Mouse (Mus musculus): ENCODE results near the gene Fsd1. TPM values are rescaled to one million over a fixed set of nuclear protein-coding genes. Genes with fewer than 3 reads are reported as not detected.

Gene Fsd1
- polyA plus RNA-seq, 1 experiment, result 88.0 TPM

- Histone ChIP-seq H3K27ac (ENCODE audit: insufficient read depth, low read length) (0 out of 2 replicates have a peak overlapping the region, but pooled peaks have one; percentile 4), H3K4me3 (replicated peaks; ENCODE audit: insufficient read depth, low read depth, low read length) (no peak overlapping the region), H3K27me3 (ENCODE audit: control insufficient read depth, insufficient read depth, low read length) (no peaks in the 10 kb centered on the region), H3K4me1 (ENCODE audit: control insufficient read depth, insufficient read depth, low read length) (peaks cover 14% of the 10 kb centered on the region)
- TF ChIP-seq CTCF (IDR thresholded peaks at IDR 0.05; ENCODE audit: borderline replicate concordance, insufficient read depth, low read depth, low read length) (no peak), POLR2A (IDR thresholded peaks at IDR 0.05; ENCODE audit: borderline replicate concordance, insufficient read depth, low read length) (no peak)
- WGBS, result 75% methylated on average over 13 of the region's 13 CpGs
- DNase-seq, result peak; percentile 25 to 32
Measured at GRCm38 (mm10) chr17:55957726-55958583, 28.4 kb upstream of the Fsd1 start.

- H3K4me3 ChIP-seq (replicated peaks; ENCODE audit: insufficient read depth, low read depth, low read length), result peak overlapping the region; percentile 89
- H3K4me1 ChIP-seq (ENCODE audit: control insufficient read depth, insufficient read depth, low read length), result peaks cover 14% of the 10 kb centered on the region
- TF ChIP-seq POLR2A (IDR thresholded peaks at IDR 0.05; ENCODE audit: borderline replicate concordance, insufficient read depth, low read length), result no peak
- no peak for TF ChIP-seq CTCF (IDR thresholded peaks at IDR 0.05; ENCODE audit: borderline replicate concordance, insufficient read depth, low read depth, low read length)
- no peak for DNase-seq
- WGBS, result 23% methylated on average over 2 of the region's 2 CpGs
- 0 out of 2 replicates have a peak overlapping the region, but pooled peaks have one; percentile 4 for H3K27ac ChIP-seq (ENCODE audit: insufficient read depth, low read length)
- H3K27me3 ChIP-seq (ENCODE audit: control insufficient read depth, insufficient read depth, low read length), result no peaks in the 10 kb centered on the region
Measured at GRCm38 (mm10) chr17:55958584-55958886, 27.8 kb upstream of the Fsd1 start.

- peaks cover 14% of the 10 kb centered on the region for H3K4me1 ChIP-seq (ENCODE audit: control insufficient read depth, insufficient read depth, low read length)
- no peaks in the 10 kb centered on the region for H3K27me3 ChIP-seq (ENCODE audit: control insufficient read depth, insufficient read depth, low read length)
- peak; percentile 68; the same call in 1 of the 2 replicates for TF ChIP-seq POLR2A (IDR thresholded peaks at IDR 0.05; ENCODE audit: borderline replicate concordance, insufficient read depth, low read length)
- TF ChIP-seq CTCF (IDR thresholded peaks at IDR 0.05; ENCODE audit: borderline replicate concordance, insufficient read depth, low read depth, low read length), result no peak
- H3K27ac ChIP-seq (ENCODE audit: insufficient read depth, low read length), result peak within 1 kb of the TSS; percentile 87
- peak; percentile 96 to 97 for DNase-seq
- H3K4me3 ChIP-seq (replicated peaks; ENCODE audit: insufficient read depth, low read depth, low read length), result peak within 1 kb of the TSS; percentile 89
- WGBS, result under 1% methylated on average over 46 of the region's 46 CpGs
Measured at GRCm38 (mm10) chr17:55958918-55959728, 27.2 kb upstream of the Fsd1 start, which contains the start of gene Yju2. Gene Yju2 (plus strand): TSS chr17:55959099.

DNA sequence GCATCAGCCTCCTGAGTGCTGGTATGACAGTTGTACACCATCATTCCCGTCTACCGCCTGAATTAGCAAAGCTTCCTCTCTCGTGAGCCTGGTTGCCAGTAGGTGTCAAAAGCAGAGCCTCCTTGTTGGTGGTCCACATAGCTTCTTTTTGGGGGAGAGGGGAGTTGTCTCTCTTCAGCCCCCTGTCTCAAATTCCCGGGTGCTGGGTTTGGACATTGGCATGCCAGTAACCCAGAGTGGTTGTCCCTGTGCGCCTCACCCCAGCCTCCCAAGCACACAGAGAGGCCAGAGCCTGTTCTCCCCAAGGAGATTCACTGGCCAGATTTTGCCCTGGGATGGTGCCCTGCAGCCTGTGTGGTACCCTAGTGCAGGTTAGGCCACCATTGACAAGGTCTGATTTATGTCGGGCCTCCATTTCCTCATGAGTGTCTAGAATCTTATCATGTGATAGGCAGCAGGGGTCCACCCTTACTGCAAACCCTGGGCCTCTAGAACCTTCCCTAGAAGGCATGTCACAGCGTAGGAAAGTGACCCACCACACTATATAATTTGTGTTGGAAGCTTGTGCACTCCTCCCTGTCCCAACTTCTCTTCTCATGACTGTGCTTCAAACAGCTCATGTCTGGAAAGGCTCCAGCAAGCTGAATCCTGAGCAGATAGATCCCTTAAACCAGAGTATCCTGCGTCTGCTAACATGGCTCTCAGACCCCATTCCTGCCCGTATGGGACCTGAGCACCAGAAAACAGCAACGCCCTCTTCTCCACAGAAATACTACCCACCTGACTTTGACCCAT, 26.2 kb upstream of the Fsd1 start:
- Histone ChIP-seq H3K4me3 (replicated peaks; ENCODE audit: insufficient read depth, low read depth, low read length) (peak overlapping the region; percentile 44), H3K27ac (ENCODE audit: insufficient read depth, low read length) (no peak overlapping the region), H3K4me1 (ENCODE audit: control insufficient read depth, insufficient read depth, low read length) (peaks cover 14% of the 10 kb centered on the region), H3K27me3 (ENCODE audit: control insufficient read depth, insufficient read depth, low read length) (no peaks in the 10 kb centered on the region)
- 66% methylated on average over 10 of the region's 10 CpGs for WGBS
- TF ChIP-seq POLR2A (IDR thresholded peaks at IDR 0.05; ENCODE audit: borderline replicate concordance, insufficient read depth, low read length) (no peak), CTCF (IDR thresholded peaks at IDR 0.05; ENCODE audit: borderline replicate concordance, insufficient read depth, low read depth, low read length) (no peak)
- DNase-seq, result peak; percentile 31 to 35

- Histone ChIP-seq H3K27me3 (ENCODE audit: control insufficient read depth, insufficient read depth, low read length) (no peaks in the 10 kb centered on the region), H3K27ac (ENCODE audit: insufficient read depth, low read length) (no peak overlapping the region), H3K4me1 (ENCODE audit: control insufficient read depth, insufficient read depth, low read length) (peaks cover 14% of the 10 kb centered on the region), H3K4me3 (replicated peaks; ENCODE audit: insufficient read depth, low read depth, low read length) (no peak overlapping the region)
- DNase-seq, result peak in 1 of 2 experiments; percentile 18
- TF ChIP-seq POLR2A (IDR thresholded peaks at IDR 0.05; ENCODE audit: borderline replicate concordance, insufficient read depth, low read length) (no peak), CTCF (IDR thresholded peaks at IDR 0.05; ENCODE audit: borderline replicate concordance, insufficient read depth, low read depth, low read length) (no peak)
Measured at GRCm38 (mm10) chr17:55960791-55961190, 25.5 kb upstream of the Fsd1 start.

GRCm38 (mm10) chr17:55961631-55962030, 24.7 kb upstream of the Fsd1 start:
- DNase-seq, result peak in 1 of 2 experiments; percentile 14
- Histone ChIP-seq H3K4me3 (replicated peaks; ENCODE audit: insufficient read depth, low read depth, low read length) (no peak overlapping the region), H3K27ac (ENCODE audit: insufficient read depth, low read length) (no peak overlapping the region), H3K4me1 (ENCODE audit: control insufficient read depth, insufficient read depth, low read length) (peaks cover 15% of the 10 kb centered on the region), H3K27me3 (ENCODE audit: control insufficient read depth, insufficient read depth, low read length) (no peaks in the 10 kb centered on the region)
- 97% methylated on average over 7 of the region's 7 CpGs for WGBS
- TF ChIP-seq CTCF (IDR thresholded peaks at IDR 0.05; ENCODE audit: borderline replicate concordance, insufficient read depth, low read depth, low read length) (no peak), POLR2A (IDR thresholded peaks at IDR 0.05; ENCODE audit: borderline replicate concordance, insufficient read depth, low read length) (no peak)

- TF ChIP-seq POLR2A (IDR thresholded peaks at IDR 0.05; ENCODE audit: borderline replicate concordance, insufficient read depth, low read length) (no peak), CTCF (IDR thresholded peaks at IDR 0.05; ENCODE audit: borderline replicate concordance, insufficient read depth, low read depth, low read length) (no peak)
- peak in 1 of 2 experiments; percentile 14 for DNase-seq
Measured at GRCm38 (mm10) chr17:55963171-55963570, 23.1 kb upstream of the Fsd1 start.

More at GRCm38 (mm10) chr17:55963171-55963570, 23.1 kb upstream of the Fsd1 start:
- WGBS, result 70% methylated on average over 14 of the region's 14 CpGs
- no peak overlapping the region for H3K4me3 ChIP-seq (replicated peaks; ENCODE audit: insufficient read depth, low read depth, low read length)
- no peak overlapping the region for H3K27ac ChIP-seq (ENCODE audit: insufficient read depth, low read length)
- H3K4me1 ChIP-seq (ENCODE audit: control insufficient read depth, insufficient read depth, low read length), result peaks cover 25% of the 10 kb centered on the region
- no peaks in the 10 kb centered on the region for H3K27me3 ChIP-seq (ENCODE audit: control insufficient read depth, insufficient read depth, low read length)
